Mouse (Mus musculus) olfactory bulb, adult 2 months (tissue): ENCODE results near the gene Utrn.

Experiments
- CTCF ChIP-seq: fragments of 200-500 bp; IDR thresholded peaks from 2 replicates; pipeline ENCODE4 v1.5.1; 2012; ENCODE audit warnings: low read depth, mild to moderate bottlenecking, low read length, moderate library complexity; ENCODE audit not compliant: insufficient read depth
- POLR2A ChIP-seq: fragments of 200-500 bp; IDR thresholded peaks from 2 replicates; pipeline ENCODE4 v1.6.1; 2012; ENCODE audit warnings: mild to moderate bottlenecking, low read depth, low read length, moderate library complexity; ENCODE audit not compliant: insufficient read depth

DNA sequence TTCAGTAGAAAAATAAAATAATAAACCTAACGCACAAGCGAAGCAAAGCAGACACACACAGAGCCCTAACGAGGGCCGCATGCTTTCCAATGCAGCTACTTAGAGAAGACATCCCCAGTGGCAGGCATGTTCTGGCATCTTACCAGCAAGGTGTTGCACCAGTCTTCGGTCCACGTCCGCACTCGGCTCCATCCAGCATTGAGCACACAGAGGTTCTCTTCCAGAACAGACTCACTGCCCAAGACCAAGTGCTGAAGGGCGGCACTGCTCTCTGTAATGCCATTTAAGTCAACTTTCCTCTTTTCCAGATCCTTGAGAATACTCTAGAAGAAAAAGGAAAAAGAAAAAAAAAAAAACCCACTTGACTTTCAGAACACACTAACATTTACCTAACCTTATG is 197.6 kb downstream of the Utrn start:
- TF ChIP-seq POLR2A (no peak), CTCF (no peak)
